ENCODE assay signal across 9 mouse cellular contexts in the genomic region with DNA sequence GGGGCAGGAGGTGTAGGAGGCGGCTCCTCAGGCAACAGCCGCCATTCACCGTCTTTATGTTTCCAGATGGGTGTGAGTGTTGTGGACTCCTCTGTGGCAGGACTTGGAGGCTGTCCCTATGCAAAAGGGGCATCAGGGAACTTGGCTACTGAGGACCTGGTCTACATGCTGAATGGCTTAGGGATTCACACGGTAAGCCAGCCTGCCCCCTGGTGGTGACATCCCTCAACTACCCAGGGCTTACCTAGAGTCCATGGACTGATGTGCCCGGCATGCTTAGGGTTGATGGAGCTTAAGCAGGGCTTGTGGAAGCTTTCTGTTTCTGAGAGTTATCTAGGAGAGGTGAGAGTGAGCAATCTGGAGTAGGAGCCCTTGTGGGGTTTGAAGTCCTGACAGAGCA. TPM values are rescaled to one million over a fixed set of nuclear protein-coding genes. Genes with fewer than 3 reads are reported as not detected.
DNase-seq lines count a peak whose midpoint lies in the region; ATAC-seq and TF ChIP-seq lines count a peak whose summit lies in the region.
"Had no signal": no experiment of that assay in that cellular context is flagged by ENCODE, and none has a peak within 500 bp of the region (broad histone marks: within the 10 kb centered on the region; RNA-seq: fewer than 3 reads in every experiment).

No protein-coding gene starts in this region.

- H3K4me1 ChIP-seq in midbrain, embryonic 14.5 days (ENCODE audit: control insufficient read depth, insufficient read depth, low read length), result peaks cover 6% of the 10 kb centered on the region
- peaks cover 20% of the 10 kb centered on the region for H3K4me1 ChIP-seq in midbrain, embryonic 15.5 days
- H3K4me1 ChIP-seq in liver, embryonic 14.5 days (replicated peaks; ENCODE audit: control insufficient read depth in 2 of 2, insufficient read depth in 2 of 2, low read length in 1 of 2), result peaks cover 4 to 10% of the 10 kb centered on the region in 2 experiments

- TF ChIP-seq EP300 in liver, embryonic 14.5 days (IDR thresholded peaks at IDR 0.05; ENCODE audit: low read depth), result no peak

- no peak overlapping the region for H3K4me2 ChIP-seq in midbrain, embryonic 14.5 days (ENCODE audit: low read length)
- no peak overlapping the region for H3K4me2 ChIP-seq in midbrain, embryonic 15.5 days
- no peak overlapping the region for H3K4me2 ChIP-seq in liver, embryonic 14.5 days (ENCODE audit: low read depth)
- H3K4me2 ChIP-seq: hindbrain, embryonic 15.5 days had no signal

- peaks cover 42% of the 10 kb centered on the region for H3K36me3 ChIP-seq in midbrain, embryonic 14.5 days (ENCODE audit: control insufficient read depth, insufficient read depth, low read length)
- H3K36me3 ChIP-seq in midbrain, embryonic 15.5 days (replicated peaks), result peaks cover 2% of the 10 kb centered on the region
- peaks cover 2% of the 10 kb centered on the region for H3K36me3 ChIP-seq in liver, embryonic 14.5 days (replicated peaks; ENCODE audit: control insufficient read depth, insufficient read depth, low read depth)

- no peak overlapping the region for H3K4me3 ChIP-seq in midbrain, embryonic 14.5 days (replicated peaks; ENCODE audit: low read depth, low read length)
- H3K4me3 ChIP-seq in midbrain, embryonic 15.5 days, result no peak overlapping the region
- H3K4me3 ChIP-seq in liver, embryonic 14.5 days (ENCODE audit: insufficient read depth in 1 of 2, low read depth in 2 of 2, low read length in 2 of 2), result no peak overlapping the region
- H3K4me3 ChIP-seq: hindbrain, embryonic 15.5 days had no signal

- H3K27ac ChIP-seq in midbrain, embryonic 14.5 days (replicated peaks; ENCODE audit: low read depth, low read length), result no peak overlapping the region
- no peak overlapping the region for H3K27ac ChIP-seq in midbrain, embryonic 15.5 days
- no peak overlapping the region for H3K27ac ChIP-seq in liver, embryonic 14.5 days
- H3K27ac ChIP-seq: hindbrain, embryonic 15.5 days had no signal

- no peak overlapping the region for H3K9ac ChIP-seq in midbrain, embryonic 14.5 days (replicated peaks; ENCODE audit: low read length)
- H3K9ac ChIP-seq in midbrain, embryonic 15.5 days, result no peak overlapping the region
- no peak overlapping the region for H3K9ac ChIP-seq in liver, embryonic 14.5 days (replicated peaks)
- H3K9ac ChIP-seq: hindbrain, embryonic 15.5 days had no signal

- peak; percentile 89 for DNase-seq in midbrain, embryonic 14.5 days
- peak; percentile 91 for DNase-seq in adrenal gland, postnatal 14 days
- peak; percentile 74 for DNase-seq in embryo, embryonic 9.5 days (ENCODE audit: extremely low spot score)
- DNase-seq in liver, embryonic 14.5 days (ENCODE audit: low read depth in 3 of 3, low spot score in 3 of 3), result peak; percentile 69 to 75 (median 71)
- DNase-seq in right cerebral cortex, adult 2 months (ENCODE audit: low spot score in 2 of 2), result peak; percentile 85
- peak; percentile 57 for DNase-seq in yolk sac, embryonic 10.5 days (ENCODE audit: low spot score)

- no peaks in the 10 kb centered on the region for H3K27me3 ChIP-seq in midbrain, embryonic 14.5 days (ENCODE audit: control insufficient read depth, insufficient read depth, low read length)
- H3K27me3 ChIP-seq in midbrain, embryonic 15.5 days (replicated peaks), result no peaks in the 10 kb centered on the region
- H3K27me3 ChIP-seq in liver, embryonic 14.5 days (ENCODE audit: control insufficient read depth, insufficient read depth, low read length), result no peaks in the 10 kb centered on the region
- H3K27me3 ChIP-seq: hindbrain, embryonic 15.5 days had no signal

- 31% methylated on average over 5 of the region's 5 CpGs for WGBS in midbrain, embryonic 14.5 days
- 32% methylated on average over 5 of the region's 5 CpGs for WGBS in midbrain, embryonic 15.5 days
- 31% methylated on average over 5 of the region's 5 CpGs for WGBS in liver, embryonic 14.5 days (ENCODE audit: insufficient replicate concordance)

- ATAC-seq in midbrain, embryonic 14.5 days (ENCODE audit: low FRiP score, low TSS enrichment), result no peak
- no peak for ATAC-seq in midbrain, embryonic 15.5 days (replicated peaks)
- ATAC-seq in inflammation-experienced regulatory T-cells, adult 6 months, result peak; percentile 52
- ATAC-seq in liver, embryonic 14.5 days (ENCODE audit: insufficient read depth), result no peak

- H3K9me3 ChIP-seq in midbrain, embryonic 14.5 days (ENCODE audit: control insufficient read depth, low read length), result no peaks in the 10 kb centered on the region
- no peaks in the 10 kb centered on the region for H3K9me3 ChIP-seq in midbrain, embryonic 15.5 days
- H3K9me3 ChIP-seq in liver, embryonic 14.5 days (ENCODE audit: control insufficient read depth, low read length), result no peaks in the 10 kb centered on the region
- H3K9me3 ChIP-seq: hindbrain, embryonic 15.5 days had no signal

- TF ChIP-seq CTCF in liver, embryonic 14.5 days (IDR thresholded peaks at IDR 0.05; ENCODE audit: low read depth), result peak; percentile 99

RNA-seq across cellular contexts. Expression of a gene that starts 2.8 kb away (rescaled TPM):
- polyA plus RNA-seq in midbrain, embryonic 14.5 days (2014; fragmentation: Nextera tagmentation; extraction: Ambion mirVana), result 31.8 and 42.5 TPM in 2 replicates
- 41.6 and 44.2 TPM in 2 replicates for polyA plus RNA-seq in midbrain, embryonic 15.5 days (2015; fragmentation: Nextera tagmentation; extraction: Ambion mirVana)
- total RNA-seq in adrenal gland, postnatal 14 days (2021), result 16.4 and 16.6 TPM in 2 replicates
- 10 to 100 TPM; 14.2 to 26.3 (median 19.0) TPM for polyA plus RNA-seq in inflammation-experienced regulatory T-cells, adult 6 months (2017; shearing (Covaris generic))
- polyA plus RNA-seq in liver, embryonic 14.5 days (2012; rRNA removed), result 20.5 and 22.8 TPM in 2 replicates
- 32.6 and 38.0 TPM in 2 replicates for polyA plus RNA-seq in liver, embryonic 14.5 days (2014; fragmentation: Nextera tagmentation; extraction: Ambion mirVana)

RNA-seq across cellular contexts. Expression of a gene that starts 11.7 kb away (rescaled TPM):
- polyA plus RNA-seq in midbrain, embryonic 14.5 days (2014; fragmentation: Nextera tagmentation; extraction: Ambion mirVana), result 201 and 236 TPM in 2 replicates
- polyA plus RNA-seq in midbrain, embryonic 15.5 days (2015; fragmentation: Nextera tagmentation; extraction: Ambion mirVana), result 228 and 233 TPM in 2 replicates
- total RNA-seq in adrenal gland, postnatal 14 days (2021), result 57.2 and 63.9 TPM in 2 replicates
- polyA plus RNA-seq in inflammation-experienced regulatory T-cells, adult 6 months (2017; shearing (Covaris generic)), result 10 to 100 TPM; 61.2 to 78.8 (median 65.5) TPM
- polyA plus RNA-seq in liver, embryonic 14.5 days (2012; rRNA removed), result 26.5 and 29.2 TPM in 2 replicates
- polyA plus RNA-seq in liver, embryonic 14.5 days (2014; fragmentation: Nextera tagmentation; extraction: Ambion mirVana), result 30.6 and 36.8 TPM in 2 replicates

RNA-seq across cellular contexts. Expression of a gene that starts 14.5 kb away (rescaled TPM):
- 57.6 and 61.0 TPM in 2 replicates for polyA plus RNA-seq in midbrain, embryonic 14.5 days (2014; fragmentation: Nextera tagmentation; extraction: Ambion mirVana)
- 57.0 and 63.4 TPM in 2 replicates for polyA plus RNA-seq in midbrain, embryonic 15.5 days (2015; fragmentation: Nextera tagmentation; extraction: Ambion mirVana)
- 64.6 and 76.0 TPM in 2 replicates for total RNA-seq in adrenal gland, postnatal 14 days (2021)
- 10 to 100 TPM; 70.5 to 83.4 (median 77.2) TPM for polyA plus RNA-seq in inflammation-experienced regulatory T-cells, adult 6 months (2017; shearing (Covaris generic))
- polyA plus RNA-seq in liver, embryonic 14.5 days (2012; rRNA removed), result 28.9 and 43.4 TPM in 2 replicates
- 71.9 and 76.5 TPM in 2 replicates for polyA plus RNA-seq in liver, embryonic 14.5 days (2014; fragmentation: Nextera tagmentation; extraction: Ambion mirVana)

RNA-seq across cellular contexts. Expression of a gene that starts 26.3 kb away (rescaled TPM):
- polyA plus RNA-seq in midbrain, embryonic 14.5 days (2014; fragmentation: Nextera tagmentation; extraction: Ambion mirVana), result 62.6 and 70.0 TPM in 2 replicates
- polyA plus RNA-seq in midbrain, embryonic 15.5 days (2015; fragmentation: Nextera tagmentation; extraction: Ambion mirVana), result 62.8 and 64.6 TPM in 2 replicates
- total RNA-seq in adrenal gland, postnatal 14 days (2021), result 27.1 and 33.8 TPM in 2 replicates
- polyA plus RNA-seq in inflammation-experienced regulatory T-cells, adult 6 months (2017; shearing (Covaris generic)), result 10 to 100 TPM in 1 of 3 experiments, 1 to 10 TPM in 2; 8.3 to 16.7 (median 9.8) TPM
- polyA plus RNA-seq in liver, embryonic 14.5 days (2012; rRNA removed), result 40.2 and 49.0 TPM in 2 replicates
- 71.2 and 79.5 TPM in 2 replicates for polyA plus RNA-seq in liver, embryonic 14.5 days (2014; fragmentation: Nextera tagmentation; extraction: Ambion mirVana)

RNA-seq across cellular contexts. Expression of a gene that starts 40.2 kb away (rescaled TPM):
- 57.4 and 62.7 TPM in 2 replicates for polyA plus RNA-seq in midbrain, embryonic 14.5 days (2014; fragmentation: Nextera tagmentation; extraction: Ambion mirVana)
- 63.2 and 68.3 TPM in 2 replicates for polyA plus RNA-seq in midbrain, embryonic 15.5 days (2015; fragmentation: Nextera tagmentation; extraction: Ambion mirVana)
- total RNA-seq in adrenal gland, postnatal 14 days (2021), result 90.1 and 94.3 TPM in 2 replicates
- polyA plus RNA-seq in inflammation-experienced regulatory T-cells, adult 6 months (2017; shearing (Covaris generic)), result 100 to 1,000 TPM in 1 of 3 experiments, 10 to 100 TPM in 2; 81.7 to 101 (median 98.9) TPM
- polyA plus RNA-seq in liver, embryonic 14.5 days (2012; rRNA removed), result 8.8 and 12.0 TPM in 2 replicates
- 19.0 and 23.6 TPM in 2 replicates for polyA plus RNA-seq in liver, embryonic 14.5 days (2014; fragmentation: Nextera tagmentation; extraction: Ambion mirVana)
